Mouse (Mus musculus) stomach, postnatal 0 days (tissue): ENCODE measurements at regions not wholly inside any gene's neighbourhood (a gene's known extent, or its start where the extent isn't known, plus 50 kb on each side); places are given as distances from the start of the nearest gene placed in this dataset.

ENCODE experiments used
- CTCF ChIP-seq: IDR thresholded peaks from 2 replicates; pipeline ENCODE4 v1.5.1; 2016; ENCODE audit warnings: antibody characterized with exemption, low read depth, mild to moderate bottlenecking, moderate library complexity
- EP300 ChIP-seq: optimal IDR thresholded peaks from 2 replicates; pipeline ENCODE3; 2016; ENCODE audit warnings: antibody characterized with exemption

DNA sequence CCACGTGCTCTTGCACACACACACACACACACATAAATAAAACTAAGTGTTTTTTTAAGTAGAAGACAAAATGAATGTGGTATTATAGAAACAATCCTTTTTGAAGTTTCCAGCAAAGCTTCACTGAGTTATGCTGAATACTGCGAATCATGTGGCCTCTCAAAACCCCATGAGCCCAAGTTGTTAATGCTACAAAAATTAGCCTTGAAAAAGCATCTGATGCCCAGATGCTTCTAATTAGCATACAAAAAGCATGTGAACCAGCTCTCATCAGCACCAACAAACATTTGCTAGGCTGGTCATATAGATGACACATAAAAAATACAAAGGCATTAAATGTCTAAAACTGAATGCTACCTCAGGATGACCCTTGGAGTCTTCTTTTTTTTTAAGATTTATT is 181.2 kb upstream of the Tsc22d2 start:
- TF ChIP-seq EP300 = no peak
- TF ChIP-seq CTCF = no peak
